Mouse (Mus musculus) embryonic facial prominence, embryonic 15.5 days (tissue): Measurements from ENCODE around the gene Slc15a1. TPM values are rescaled to one million over a fixed set of nuclear protein-coding genes. Genes with fewer than 3 reads are reported as not detected.

Experiments
- polyA plus RNA-seq: library from polyadenylated mRNA; unstranded; fragments of >200 nt; fragmentation: Nextera tagmentation; extraction: Ambion mirVana; gene quantifications from 2 replicates; pipeline ENCODE4 v1.2.1, GENCODE M21; 2015

The Slc15a1 gene
- polyA plus RNA-seq, 1 experiment from 2014 or later, result 2.8 TPM

Other genes with a start within 250 kb of the Slc15a1 start
- gene Stk24, start 125.2 kb downstream of the Slc15a1 start, polyA plus RNA-seq, result 40.0 and 41.7 TPM in 2 replicates